Mouse (Mus musculus): ENCODE measurements around the gene Tspan18.
A peak's percentile ranks its signal among the peaks of the same experiment; 100 is the strongest.

DNA sequence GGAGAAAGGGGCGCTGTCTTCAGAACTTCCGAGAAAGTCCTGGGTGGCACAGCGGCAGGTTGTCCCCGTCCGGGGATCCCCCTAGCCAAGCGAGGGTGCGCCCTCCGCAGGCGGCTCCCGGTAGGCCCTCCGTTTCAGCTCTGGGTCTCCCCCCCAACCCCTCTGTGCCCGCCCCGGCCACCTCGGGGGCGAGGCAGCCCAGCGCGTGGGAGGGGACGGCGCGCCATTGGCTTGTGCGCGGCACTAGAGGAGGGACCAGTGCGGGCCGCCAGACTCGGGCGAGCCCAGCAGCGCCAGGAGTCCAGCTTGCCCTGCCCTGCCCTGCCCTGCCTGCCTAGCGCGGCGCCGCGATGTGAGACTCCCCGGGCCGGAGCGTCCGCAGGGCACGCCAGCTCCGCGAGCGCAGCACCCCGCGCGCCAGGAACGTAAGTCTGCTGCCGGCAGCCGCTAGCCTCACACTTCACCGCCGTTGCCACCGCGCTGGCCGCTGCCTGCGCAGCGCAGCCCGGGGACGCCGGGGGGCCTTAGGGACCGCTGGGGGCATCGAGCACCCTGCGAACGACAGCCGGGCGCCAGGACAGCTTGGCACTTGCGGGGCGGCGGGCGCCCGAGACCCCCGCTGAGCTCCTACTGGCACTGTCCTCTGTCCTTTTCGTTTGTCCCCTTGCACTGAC lies 146.8 kb downstream of the Tspan18 start, which contains the start of gene Trp53i11:
- TF ChIP-seq POLR2A (IDR thresholded peaks at IDR 0.05; ENCODE audit: control insufficient read depth, extremely low read depth, insufficient read depth, low read length, poor library complexity) (peak; percentile 74), CTCF (IDR thresholded peaks at IDR 0.05; ENCODE audit: borderline replicate concordance, control insufficient read depth, extremely low read depth, insufficient read depth, low read length, poor library complexity) (peak; percentile 81; the same call in 1 of the 2 replicates)
